Mouse (Mus musculus): ENCODE measurements around the gene Cfap43. TPM values are rescaled to one million over a fixed set of nuclear protein-coding genes. Genes with fewer than 3 reads are reported as not detected.
A peak's percentile ranks its signal among the peaks of the same experiment; 100 is the strongest.

Gene Cfap43
- total and polyA plus RNA-seq, 3 experiments = 3.2 to 12.7 (median 11.7) TPM

DNA sequence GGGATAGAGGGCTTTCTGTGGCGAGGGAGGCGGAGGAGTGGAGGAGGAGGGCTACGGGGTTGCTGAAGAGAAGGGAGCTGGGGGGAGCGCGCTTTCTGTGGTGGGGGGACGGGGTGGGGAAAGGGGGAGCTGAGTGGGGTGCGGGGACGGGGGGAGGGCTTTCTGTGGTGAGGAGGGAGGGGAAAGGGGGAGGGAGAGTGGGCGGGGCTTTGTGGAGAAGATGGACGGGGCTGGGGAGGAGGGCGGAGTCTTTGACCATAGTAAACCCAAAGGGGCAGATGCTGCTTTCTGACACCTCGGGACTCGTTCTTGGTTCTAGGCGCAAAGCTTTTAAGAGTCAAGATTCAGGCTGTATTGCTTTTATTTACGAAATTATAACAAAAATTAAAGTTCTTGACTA is 187.2 kb downstream of the Cfap43 start:
- peak; percentile 78 for DNase-seq (ENCODE audit: extremely low read depth)
- Histone ChIP-seq H3K9me3 (replicated peaks; ENCODE audit: low read length) (no peaks in the 10 kb centered on the region), H3K9ac (ENCODE audit: insufficient read depth, low read depth) (peak overlapping the region; percentile 78), H3K4me3 (replicated peaks in 1 of 3; ENCODE audit: low read depth in 2 of 3, low read length in 2 of 3, poor library complexity in 1 of 3) (peak overlapping the region; percentile 76 to 92 (median 86)), H3K36me3 (replicated peaks in 1 of 2; ENCODE audit: control insufficient read depth in 1 of 2, insufficient read depth in 1 of 2, low read length in 1 of 2) (peaks cover 35 to 44% of the 10 kb centered on the region in 2 experiments), H3K27me3 (replicated peaks) (no peaks in the 10 kb centered on the region), H3K27ac (ENCODE audit: insufficient read depth, low read depth) (peak overlapping the region; percentile 86), H3K4me1 (ENCODE audit: control insufficient read depth in 1 of 2, insufficient read depth in 2 of 2) (peaks cover 7 to 50% of the 10 kb centered on the region in 2 experiments), H3K79me2 (replicated peaks; ENCODE audit: control insufficient read depth, extremely low read depth, insufficient read depth, poor library complexity, severe bottlenecking) (peaks cover 9% of the 10 kb centered on the region), H3K4me2 (ENCODE audit: insufficient read depth, low read depth, poor library complexity, severe bottlenecking) (peak overlapping the region; percentile 23; the same call in 1 of the 2 replicates)
- dilution Hi-C loops (cut with MboI; ENCODE audit: extremely low pct_ligation_motif_present, extremely low pct_unique_long_range_greater_than_20kb, low sequenced_read_pairs) = no loop called here
- TF ChIP-seq E2F4 (IDR thresholded peaks at IDR 0.05; ENCODE audit: insufficient replicate concordance, low read depth, low read length) = no peak
- in situ Hi-C loops (cut with MboI; ENCODE audit: low pct_ligation_motif_present, low pct_unique_long_range_greater_than_20kb, low sequenced_read_pairs) = no loop called here

DNA sequence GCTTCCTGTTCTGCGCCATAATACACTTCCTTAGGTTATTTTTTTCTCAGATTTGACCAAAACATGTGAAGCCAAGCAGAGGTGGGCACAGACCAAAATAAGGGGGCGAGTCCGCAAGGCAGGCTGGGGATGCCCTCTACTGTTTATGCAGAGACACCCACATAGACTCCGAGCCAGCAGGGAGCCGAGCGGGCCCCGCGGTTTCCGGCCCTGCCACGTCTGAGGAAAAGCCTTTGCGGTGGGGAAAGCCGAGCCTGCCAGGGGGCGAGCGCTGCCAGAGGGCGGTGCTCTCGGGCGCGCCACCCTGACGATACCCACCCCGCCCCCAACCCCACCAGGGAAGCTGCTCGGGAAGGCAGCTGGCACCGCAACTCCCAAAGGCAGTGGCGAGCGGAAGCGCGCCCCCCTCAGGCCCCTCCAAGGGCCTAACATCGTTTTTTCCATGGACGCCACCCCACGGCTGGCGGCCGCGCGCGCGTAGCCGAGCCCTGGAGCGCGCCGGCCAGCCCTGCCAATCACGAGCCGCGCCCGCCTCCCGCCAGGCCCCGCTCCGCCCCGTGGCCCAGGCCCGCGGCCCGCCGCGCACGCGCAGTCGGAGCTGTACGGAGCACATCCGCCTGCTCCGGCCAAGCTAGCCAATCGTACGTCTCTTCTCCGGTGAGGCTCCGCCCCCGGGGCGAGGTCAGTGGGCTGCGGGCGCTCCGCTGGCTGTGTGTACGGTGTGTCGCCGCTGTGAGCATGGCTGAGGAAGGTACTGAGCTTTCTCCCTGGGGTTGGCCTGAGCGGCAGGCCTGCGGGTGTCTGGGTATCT is 187.8 kb downstream of the Cfap43 start, which contains the start of gene Sfr1:
Gene Sfr1 (plus strand): TSS at position 612 of the 811 bp plus-strand sequence.
- peak within 1 kb of the TSS; percentile 76 to 92 (median 86) for H3K4me3 ChIP-seq (replicated peaks in 1 of 3; ENCODE audit: low read depth in 2 of 3, low read length in 2 of 3, poor library complexity in 1 of 3)
- in situ Hi-C loops (cut with MboI; ENCODE audit: low pct_ligation_motif_present, low pct_unique_long_range_greater_than_20kb, low sequenced_read_pairs) = no loop called here
- peak within 1 kb of the TSS; percentile 86 for H3K27ac ChIP-seq (ENCODE audit: insufficient read depth, low read depth)
- dilution Hi-C loops (cut with MboI; ENCODE audit: extremely low pct_ligation_motif_present, extremely low pct_unique_long_range_greater_than_20kb, low sequenced_read_pairs) = no loop called here
- peak within 1 kb of the TSS; percentile 78 for H3K9ac ChIP-seq (ENCODE audit: insufficient read depth, low read depth)
- H3K27me3 ChIP-seq (replicated peaks) = no peaks in the 10 kb centered on the region
- no peaks in the 10 kb centered on the region for H3K9me3 ChIP-seq (replicated peaks; ENCODE audit: low read length)
- H3K4me2 ChIP-seq (ENCODE audit: insufficient read depth, low read depth, poor library complexity, severe bottlenecking) = peak within 1 kb of the TSS; percentile 96
- H3K36me3 ChIP-seq (replicated peaks in 1 of 2; ENCODE audit: control insufficient read depth in 1 of 2, insufficient read depth in 1 of 2, low read length in 1 of 2) = peaks cover 31 to 39% of the 10 kb centered on the region in 2 experiments
- H3K4me1 ChIP-seq (ENCODE audit: control insufficient read depth in 1 of 2, insufficient read depth in 2 of 2) = peaks cover 8 to 47% of the 10 kb centered on the region in 2 experiments
- peak; percentile 96 for DNase-seq (ENCODE audit: extremely low read depth)
- peaks cover 9% of the 10 kb centered on the region for H3K79me2 ChIP-seq (replicated peaks; ENCODE audit: control insufficient read depth, extremely low read depth, insufficient read depth, poor library complexity, severe bottlenecking)
- TF ChIP-seq MYC (IDR thresholded peaks at IDR 0.05; ENCODE audit: low read depth, low read length) = peak; percentile 5; the same call in 1 of the 2 replicates
- TF ChIP-seq EP300 (IDR thresholded peaks at IDR 0.05; ENCODE audit: low read length) = no peak
- TF ChIP-seq ZNF384 (IDR thresholded peaks at IDR 0.05; ENCODE audit: low read depth, low read length) = peak; percentile 71
- no peak for TF ChIP-seq JUN (IDR thresholded peaks at IDR 0.05; ENCODE audit: insufficient read depth, low read depth, low read length)
- TF ChIP-seq MAZ (IDR thresholded peaks at IDR 0.05; ENCODE audit: low read depth, low read length) = peak; percentile 69; the same call in 1 of the 2 replicates
- peak; percentile 24 for TF ChIP-seq RAD21 (IDR thresholded peaks at IDR 0.05; ENCODE audit: low read depth, low read length)
- no peak for TF ChIP-seq ZKSCAN1 (IDR thresholded peaks at IDR 0.05; ENCODE audit: borderline replicate concordance, low read depth, low read length)
- TF ChIP-seq SMC3 (IDR thresholded peaks at IDR 0.05; ENCODE audit: low read depth, low read length) = peak; percentile 27; the same call in 1 of the 2 replicates
- TF ChIP-seq ETS1 (conservative IDR thresholded peaks at IDR 0.05; ENCODE audit: low read depth, low read length) = peak; percentile 85
- TF ChIP-seq JUND (conservative IDR thresholded peaks at IDR 0.05; ENCODE audit: low read depth, low read length) = no peak
- TF ChIP-seq RCOR1 (conservative IDR thresholded peaks at IDR 0.05; ENCODE audit: low read depth, low read length) = no peak; the same call in 1 of the 2 replicates
- peak; percentile 92 for TF ChIP-seq NELFE (IDR thresholded peaks at IDR 0.05; ENCODE audit: low read depth, low read length)
- TF ChIP-seq BHLHE40 (IDR thresholded peaks at IDR 0.05; ENCODE audit: low read depth, low read length) = peak; percentile 63
- peak; percentile 85; the same call in 1 of the 2 replicates for TF ChIP-seq POLR2AphosphoS2 (IDR thresholded peaks at IDR 0.05; ENCODE audit: low read depth, low read length)
- TF ChIP-seq MEF2A (IDR thresholded peaks at IDR 0.05; ENCODE audit: borderline replicate concordance, low read depth, low read length) = no peak
- TF ChIP-seq USF1 (IDR thresholded peaks at IDR 0.05; ENCODE audit: low read depth, low read length) = no peak
- TF ChIP-seq POLR2A (IDR thresholded peaks at IDR 0.05; ENCODE audit: low read depth, low read length) = peak; percentile 92
- peak; percentile 34; the same call in 1 of the 2 replicates for TF ChIP-seq MAX (IDR thresholded peaks at IDR 0.05; ENCODE audit: low read length)
- TF ChIP-seq USF2 (conservative IDR thresholded peaks at IDR 0.05; ENCODE audit: low read depth, low read length) = no peak
- TF ChIP-seq E2F4 (IDR thresholded peaks at IDR 0.05; ENCODE audit: insufficient replicate concordance, low read depth, low read length) = no peak
- peak; percentile 80 for TF ChIP-seq SIN3A (IDR thresholded peaks at IDR 0.05; ENCODE audit: low read length)
- peak; percentile 75 for TF ChIP-seq MXI1 (IDR thresholded peaks at IDR 0.05; ENCODE audit: low read depth, low read length)
- no peak; a peak in 1 of 4 replicates for TF ChIP-seq CTCF (conservative IDR thresholded peaks at IDR 0.05 in 1 of 2, IDR thresholded peaks at IDR 0.05 in 1 of 2; ENCODE audit: low read depth in 2 of 2, low read length in 2 of 2)
- no peak for TF ChIP-seq CHD1 (IDR thresholded peaks at IDR 0.05; ENCODE audit: low read depth, low read length)
- TF ChIP-seq KAT2A (IDR thresholded peaks at IDR 0.05; ENCODE audit: insufficient replicate concordance, low read length) = no peak
- TF ChIP-seq UBTF (IDR thresholded peaks at IDR 0.05; ENCODE audit: low read depth, low read length) = no peak
- TF ChIP-seq PAX5 (IDR thresholded peaks at IDR 0.05; ENCODE audit: low read length) = no peak
- TF ChIP-seq IRF4 (IDR thresholded peaks at IDR 0.05; ENCODE audit: low read depth, low read length) = peak; percentile 45; the same call in 1 of the 2 replicates
- TF ChIP-seq MAFK (IDR thresholded peaks at IDR 0.05; ENCODE audit: insufficient replicate concordance, low read length) = no peak
- peak; percentile 95 for TF ChIP-seq NRF1 (IDR thresholded peaks at IDR 0.05; ENCODE audit: low read depth, low read length)
- peak; percentile 43 for TF ChIP-seq ELF1 (IDR thresholded peaks at IDR 0.05; ENCODE audit: low read depth, low read length)
